Mouse (Mus musculus) cerebellum, adult 11 months (tissue): ENCODE data around the gene Napa.

Source experiments
- DNase-seq: peaks from one replicate; pipeline ENCODE4 v3.0.0; 2022

Gene Napa

GRCm38 (mm10) chr7:16133691-16134090 lies 35.4 kb downstream of the Napa start:
- no peak for DNase-seq

GRCm38 (mm10) chr7:16134951-16135392 lies 36.7 kb downstream of the Napa start:
- no peak for DNase-seq

- no peak for DNase-seq
Measured at GRCm38 (mm10) chr7:16146489-16147410, 48.5 kb downstream of the Napa start.

GRCm38 (mm10) chr7:16147643-16148042 lies 49.4 kb downstream of the Napa start:
- DNase-seq: no peak

- peak; percentile 91 for DNase-seq
Measured at GRCm38 (mm10) chr7:16149241-16149640, 51.0 kb downstream of the Napa start.

GRCm38 (mm10) chr7:16150191-16151145 lies 52.2 kb downstream of the Napa start:
- DNase-seq: no peak

- DNase-seq: peak; percentile 70
Measured at GRCm38 (mm10) chr7:16153522-16153921, 55.3 kb downstream of the Napa start.

- no peak for DNase-seq
Measured at GRCm38 (mm10) chr7:16155132-16155872, 57.0 kb downstream of the Napa start.

- no peak for DNase-seq
Measured at GRCm38 (mm10) chr7:16156105-16156714, 58.0 kb downstream of the Napa start.

- no peak for DNase-seq
Measured at GRCm38 (mm10) chr7:16158735-16159134, 60.5 kb downstream of the Napa start.

- DNase-seq: no peak
Measured at GRCm38 (mm10) chr7:16160702-16161101, 62.4 kb downstream of the Napa start.

GRCm38 (mm10) chr7:16161302-16161701 lies 63.0 kb downstream of the Napa start:
- DNase-seq: no peak

- no peak for DNase-seq
Measured at GRCm38 (mm10) chr7:16162036-16162435, 63.8 kb downstream of the Napa start.
